Mouse (Mus musculus): Measurements from ENCODE around the gene Actl6b. TPM values are rescaled to one million over a fixed set of nuclear protein-coding genes. Genes with fewer than 3 reads are reported as not detected.

Gene Actl6b
- total and polyA plus RNA-seq, 3 experiments = 0.15 TPM; not detected in 2

GRCm38 (mm10) chr5:137533117-137533827 is 20.0 kb upstream of the Actl6b start, which contains the start of the genes Epo and Gnb2 (continued):
- TF ChIP-seq RCOR1 (IDR thresholded peaks at IDR 0.05; ENCODE audit: low read depth, low read length) (0 out of 2 replicates have a peak, but pooled peaks have one; percentile 11), CHD2 (IDR thresholded peaks at IDR 0.05; ENCODE audit: low read length) (0 out of 2 replicates have a peak, but pooled peaks have one; percentile 19), NRF1 (IDR thresholded peaks at IDR 0.05; ENCODE audit: insufficient read depth, low read depth, low read length, poor library complexity, severe bottlenecking) (0 out of 2 replicates have a peak, but pooled peaks have one; percentile 6), TCF12 (IDR thresholded peaks at IDR 0.05; ENCODE audit: low read depth, low read length) (peak; percentile 73), TBP (IDR thresholded peaks at IDR 0.05; ENCODE audit: low read depth, low read length) (peak; percentile 89), SIN3A (IDR thresholded peaks at IDR 0.05; ENCODE audit: low read length) (peak; percentile 80), POLR2AphosphoS2 (IDR thresholded peaks at IDR 0.05; ENCODE audit: low read length) (peak; percentile 78; the same call in 1 of the 2 replicates), RAD21 (IDR thresholded peaks at IDR 0.05; ENCODE audit: low read depth, low read length) (no peak), POLR2AphosphoS5 (IDR thresholded peaks at IDR 0.05; ENCODE audit: borderline replicate concordance, low read depth, low read length) (no peak), CHD1 (IDR thresholded peaks at IDR 0.05; ENCODE audit: low read depth, low read length) (peak; percentile 100), ZMIZ1 (IDR thresholded peaks at IDR 0.05; ENCODE audit: low read depth, low read length) (peak; percentile 45; the same call in 1 of the 2 replicates), MXI1 (IDR thresholded peaks at IDR 0.05; ENCODE audit: low read depth, low read length) (no peak; the same call in 1 of the 2 replicates), TAL1 (IDR thresholded peaks at IDR 0.05; ENCODE audit: low read length) (no peak), USF1 (IDR thresholded peaks at IDR 0.05; ENCODE audit: low read depth, low read length) (peak; percentile 97), HCFC1 (IDR thresholded peaks at IDR 0.05; ENCODE audit: low read depth, low read length) (peak; percentile 75), E2F4 (IDR thresholded peaks at IDR 0.05; ENCODE audit: borderline replicate concordance, low read depth, low read length) (peak; percentile 71; the same call in 1 of the 2 replicates), GATA1 (IDR thresholded peaks at IDR 0.05; ENCODE audit: low read depth, low read length) (no peak), POLR2A (IDR thresholded peaks at IDR 0.05; ENCODE audit: control insufficient read depth in 1 of 2, insufficient read depth in 1 of 2, low read depth in 1 of 2, low read length in 2 of 2, poor library complexity in 1 of 2) (peak; percentile 60 to 84; a peak in 2 of 4 replicates), BHLHE40 (IDR thresholded peaks at IDR 0.05; ENCODE audit: borderline replicate concordance, low read depth, low read length) (peak; percentile 70), USF2 (IDR thresholded peaks at IDR 0.05; ENCODE audit: borderline replicate concordance in 1 of 2, insufficient read depth in 1 of 2, low read depth in 1 of 2, low read length in 2 of 2) (peak; percentile 82 to 90), KAT2A (conservative IDR thresholded peaks at IDR 0.05; ENCODE audit: low read depth, low read length) (peak; percentile 98)

- no peak for TF ChIP-seq MAX (IDR thresholded peaks at IDR 0.05; ENCODE audit: low read length)
- no peak for TF ChIP-seq ELF1 (IDR thresholded peaks at IDR 0.05; ENCODE audit: low read depth, low read length)
- TF ChIP-seq GABPA (IDR thresholded peaks at IDR 0.05; ENCODE audit: low read depth, low read length) = no peak
- no peak for TF ChIP-seq KAT2A (conservative IDR thresholded peaks at IDR 0.05; ENCODE audit: low read depth, low read length)
- no peak for TF ChIP-seq GATA1 (IDR thresholded peaks at IDR 0.05; ENCODE audit: low read depth, low read length)
- no peak for TF ChIP-seq MAZ (IDR thresholded peaks at IDR 0.05; ENCODE audit: low read depth, low read length)
- TF ChIP-seq CHD2 (IDR thresholded peaks at IDR 0.05; ENCODE audit: low read length) = no peak
- TF ChIP-seq ZKSCAN1 (IDR thresholded peaks at IDR 0.05; ENCODE audit: low read depth, low read length) = no peak
- TF ChIP-seq POLR2A (IDR thresholded peaks at IDR 0.05; ENCODE audit: control insufficient read depth in 1 of 2, insufficient read depth in 1 of 2, low read depth in 1 of 2, low read length in 2 of 2, poor library complexity in 1 of 2) = no peak
- no peak for DNase-seq (ENCODE audit: low read depth, low spot score)
- Histone ChIP-seq H3K4me1 (ENCODE audit: control insufficient read depth in 1 of 2, insufficient read depth in 2 of 2, low read length in 2 of 2) (peaks cover 4 to 5% of the 10 kb centered on the region in 2 experiments; a peak in 1 of 4 replicates), H3K9ac (ENCODE audit: control insufficient read depth, low read depth, low read length, poor library complexity, severe bottlenecking) (no peak overlapping the region), H3K9me3 (replicated peaks; ENCODE audit: insufficient read depth, low read length) (no peaks in the 10 kb centered on the region), H3K36me3 (ENCODE audit: control insufficient read depth in 1 of 2, insufficient read depth in 2 of 2, low read length in 2 of 2) (peaks cover 0 to 6% of the 10 kb centered on the region in 2 experiments; a peak in 2 of 4 replicates), H3K27ac (ENCODE audit: control insufficient read depth, low read depth, low read length) (no peak overlapping the region), H3K79me2 (ENCODE audit: control insufficient read depth, insufficient read depth, low read length, poor library complexity) (peaks cover 28% of the 10 kb centered on the region), H3K27me3 (ENCODE audit: control insufficient read depth in 1 of 2, insufficient read depth in 2 of 2, low read length in 2 of 2) (no peaks in the 10 kb centered on the region), H3K4me3 (ENCODE audit: control insufficient read depth in 1 of 2, insufficient read depth in 1 of 2, low read depth in 2 of 2, low read length in 2 of 2) (peak overlapping the region in 1 of 2 experiments; percentile 48; a peak in 1 of 4 replicates)
Observed at GRCm38 (mm10) chr5:137534762-137535161, 18.6 kb upstream of the Actl6b start.

Measured in MEL (cell line).